Mouse (Mus musculus) embryonic stem cell, embryonic (primary cell): Measurements from ENCODE around the gene Stk11.

Source experiments
- CTCF ChIA-PET, 4 experiments: fragments of 300-600 bp in 2 of 4; fragments of 350-600 bp in 2 of 4; sonication (Branson Sonifier 250); formaldehyde crosslinking; loops; one replicate each; lab custom pipeline; 2022; ENCODE audit warnings: inconsistent platforms in 2 of 4; lab: Charles Lee
- POLR2A ChIA-PET, 4 experiments: fragments of 300-600 bp in 2 of 4; fragments of 350-600 bp in 2 of 4; sonication (Branson Sonifier 250); formaldehyde crosslinking; loops; one replicate each; lab custom pipeline; 2022; ENCODE audit warnings: antibody characterized with exemption in 4 of 4, inconsistent platforms in 1 of 4; lab: Charles Lee

The Stk11 gene

DNA sequence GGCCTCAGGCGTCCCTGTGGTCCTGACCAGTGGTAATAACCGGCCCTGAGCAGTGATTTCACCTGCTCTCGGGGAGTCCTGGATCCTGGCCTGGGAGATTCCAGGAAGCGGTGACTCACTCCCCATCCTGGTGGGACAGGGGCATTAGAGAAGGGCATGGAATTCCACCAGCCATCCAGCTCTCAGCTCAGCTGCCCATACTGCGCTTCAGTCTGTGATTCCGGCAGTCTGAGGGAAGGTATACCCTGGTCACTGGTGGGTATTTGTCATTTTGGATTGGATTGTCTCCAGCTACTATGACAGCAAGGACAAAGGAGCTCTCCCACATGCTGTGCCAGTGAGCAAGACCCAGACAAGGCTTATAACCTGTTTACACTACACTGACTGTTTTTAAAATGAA lies 7.9 kb upstream of the Stk11 start:
- ChIA-PET POLR2A (interaction anchor here in 2 of 4 experiments (0.7 to 1.4 kb wide), 3 partner anchors 28 to 123 kb away, joined by 3 to 4 read pairs (median 3); no protein-coding TSS in a partner anchor), CTCF (interaction anchor here in 1 of 4 experiments (1.3 kb wide), 1 partner anchor 123 kb away, joined by 5 read pairs; the partner anchor contains the start of gene Tmem259)

DNA sequence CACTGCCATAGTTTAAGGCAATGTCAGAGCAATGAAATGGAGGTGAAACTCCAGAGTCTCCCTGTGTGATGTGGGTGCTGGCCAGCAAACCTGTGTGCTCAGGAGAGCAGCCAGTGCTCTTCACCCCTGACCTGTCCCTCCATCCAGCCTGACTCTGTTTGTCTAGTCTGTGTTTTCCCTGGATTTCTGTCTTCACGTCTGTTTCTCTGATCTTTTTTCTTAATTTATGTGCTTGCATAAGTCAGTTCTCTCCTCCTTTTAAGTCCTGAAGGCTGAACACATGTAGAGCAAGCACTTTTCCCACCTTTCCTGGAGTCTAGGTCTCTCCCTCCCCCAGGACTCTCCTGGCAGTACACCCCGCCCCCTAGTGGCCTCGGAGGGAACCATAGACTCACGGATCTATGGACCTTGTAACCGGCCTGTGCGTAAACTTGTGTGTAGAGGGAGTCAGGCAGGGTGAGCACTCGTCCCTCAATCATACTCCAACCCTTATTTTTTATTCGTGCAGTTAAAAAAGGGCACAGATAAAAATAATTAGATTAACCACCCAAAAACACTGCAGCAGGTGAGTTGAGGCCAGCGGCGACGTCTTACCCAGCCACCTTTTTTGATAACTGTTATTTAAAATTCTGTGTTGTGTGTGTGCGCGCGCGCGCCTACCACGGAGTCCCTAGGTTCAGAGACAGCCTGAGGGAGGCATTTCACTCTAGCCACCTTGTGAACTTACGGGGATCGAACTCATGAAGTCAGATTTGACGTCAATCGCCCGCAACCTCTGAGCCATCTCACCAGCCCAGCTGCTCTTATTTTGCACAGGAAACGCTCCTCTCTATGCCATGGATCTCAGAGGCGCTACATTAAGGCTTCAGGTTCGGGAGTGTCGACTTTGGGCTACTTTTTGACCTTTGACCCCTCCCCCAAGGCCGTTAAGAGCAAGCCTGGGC lies 990 bp upstream of the Stk11 start:
- POLR2A ChIA-PET = interaction anchor here (0.5 to 3.2 kb wide), 58 partner anchors 9 to 1181 kb away, joined by 3 to 28 read pairs (median 5); partner anchors contain the start of genes Tmem259 (in 3 of the 4), Polr2e (in 2 of the 4), Ptbp1 (in 2 of the 4) and Cbarp (in 1 of the 4)
- CTCF ChIA-PET = interaction anchor here in 3 of 4 experiments (0.6 to 1.6 kb wide), 18 partner anchors 9 to 327 kb away, joined by 3 to 13 read pairs (median 4); partner anchors contain the start of genes Cbarp (in 1 of the 3), Grin3b (in 1 of the 3), Sbno2 (in 1 of the 3) and Tmem259 (in 1 of the 3)

DNA sequence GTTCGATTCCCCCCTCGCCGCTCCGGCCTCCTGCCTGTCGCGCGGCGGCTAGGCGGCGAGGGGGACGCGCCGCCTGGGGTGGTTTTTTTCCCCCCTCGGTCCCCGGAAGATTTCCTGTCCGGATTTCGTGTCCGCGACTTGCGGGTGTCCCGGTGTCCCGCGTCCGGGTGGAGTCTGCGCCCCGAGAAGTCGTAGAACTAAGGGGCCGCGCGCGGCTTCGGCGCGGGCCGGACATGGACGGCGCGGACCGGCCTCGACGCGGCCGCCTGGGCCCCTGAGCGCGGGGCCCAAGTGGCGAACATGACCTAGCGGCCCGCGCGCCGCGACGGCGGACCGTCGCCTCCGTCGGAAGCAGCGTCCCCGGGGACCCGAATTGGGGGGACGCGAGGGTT lies 337 bp downstream of the Stk11 start:
- POLR2A ChIA-PET = interaction anchor here (0.6 to 3.4 kb wide), 74 partner anchors 9 to 1180 kb away, joined by 3 to 38 read pairs (median 4); partner anchors contain the start of genes Tmem259 (in 3 of the 4), Polr2e (in 2 of the 4), Wdr18 (in 2 of the 4) and 1600002K03Rik (in 1 of the 4)
- CTCF ChIA-PET = interaction anchor here (0.5 to 1.6 kb wide), 22 partner anchors 10 to 393 kb away, joined by 3 to 13 read pairs (median 4); partner anchors contain the start of genes Cbarp (in 1 of the 4), Grin3b (in 1 of the 4), Rps15 (in 1 of the 4) and Sbno2 (in 1 of the 4)

DNA sequence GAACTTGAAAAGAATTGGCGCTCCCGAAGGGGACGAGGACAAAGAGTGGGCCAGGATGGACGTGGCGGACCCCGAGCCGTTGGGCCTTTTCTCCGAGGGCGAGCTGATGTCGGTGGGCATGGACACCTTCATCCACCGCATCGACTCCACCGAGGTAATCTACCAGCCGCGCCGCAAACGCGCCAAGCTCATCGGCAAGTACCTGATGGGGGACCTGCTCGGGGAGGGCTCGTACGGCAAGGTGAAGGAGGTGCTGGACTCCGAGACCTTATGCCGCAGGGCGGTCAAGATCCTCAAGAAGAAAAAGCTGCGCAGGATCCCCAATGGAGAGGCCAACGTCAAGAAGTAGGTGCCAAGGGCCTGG lies 942 bp downstream of the Stk11 start:
- ChIA-PET POLR2A (interaction anchor here in 3 of 4 experiments (0.6 to 3.4 kb wide), 34 partner anchors 7 to 641 kb away, joined by 3 to 38 read pairs (median 4); partner anchors contain the start of genes Cbarp (in 2 of the 3), Tmem259 (in 2 of the 3), Cirbp (in 1 of the 3) and Med16 (in 1 of the 3)), CTCF (interaction anchor here in 3 of 4 experiments (0.6 to 1.0 kb wide), 4 partner anchors 16 to 77 kb away, joined by 3 to 7 read pairs (median 4); no protein-coding TSS in a partner anchor)

DNA sequence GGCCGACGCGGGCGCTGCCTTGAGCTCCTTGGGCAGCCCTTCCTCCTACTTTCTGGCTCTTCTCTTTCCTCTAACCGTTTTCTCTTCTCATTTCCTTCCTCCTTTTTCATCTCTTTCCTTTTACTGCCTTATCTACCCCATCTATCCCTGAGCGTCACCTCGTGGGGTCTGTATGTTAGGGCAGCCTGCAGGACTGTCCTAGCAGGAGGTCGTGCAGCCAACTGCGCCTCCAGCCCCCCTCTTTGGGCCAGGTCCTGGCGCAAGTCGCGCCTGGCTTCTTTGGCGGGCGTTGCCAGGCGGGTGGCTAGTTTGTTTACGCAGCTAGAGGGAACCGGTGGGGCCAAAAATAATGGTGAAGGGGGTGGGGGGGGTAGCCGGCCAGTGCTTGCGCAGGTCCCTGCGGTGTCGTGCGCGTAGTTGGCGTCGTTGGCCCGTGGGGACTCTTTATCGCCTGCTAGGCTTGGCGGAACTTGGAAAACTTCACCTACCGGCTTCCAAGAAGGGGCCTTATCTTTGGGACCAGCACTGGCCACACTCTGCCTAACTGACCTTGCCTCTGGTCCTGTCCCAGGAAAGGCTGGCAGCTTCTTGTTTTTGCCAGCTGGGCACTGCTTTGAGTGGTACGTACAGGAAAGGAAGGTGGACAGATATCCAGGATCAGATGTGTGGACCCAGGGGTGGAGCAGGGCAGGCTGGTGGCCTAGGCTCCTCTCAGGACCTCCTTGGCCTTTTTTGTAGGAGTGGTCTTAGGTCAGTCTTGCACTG lies 1.5 kb downstream of the Stk11 start:
- ChIA-PET POLR2A (interaction anchor here in 3 of 4 experiments (0.6 to 3.4 kb wide), 43 partner anchors 8 to 641 kb away, joined by 3 to 38 read pairs (median 4); partner anchors contain the start of genes Cbarp (in 3 of the 3), Sbno2 (in 2 of the 3), Tmem259 (in 2 of the 3) and 1600002K03Rik (in 1 of the 3)), CTCF (interaction anchor here in 3 of 4 experiments (0.6 to 1.5 kb wide), 8 partner anchors 15 to 305 kb away, joined by 3 to 14 read pairs (median 4); no protein-coding TSS in a partner anchor)

DNA sequence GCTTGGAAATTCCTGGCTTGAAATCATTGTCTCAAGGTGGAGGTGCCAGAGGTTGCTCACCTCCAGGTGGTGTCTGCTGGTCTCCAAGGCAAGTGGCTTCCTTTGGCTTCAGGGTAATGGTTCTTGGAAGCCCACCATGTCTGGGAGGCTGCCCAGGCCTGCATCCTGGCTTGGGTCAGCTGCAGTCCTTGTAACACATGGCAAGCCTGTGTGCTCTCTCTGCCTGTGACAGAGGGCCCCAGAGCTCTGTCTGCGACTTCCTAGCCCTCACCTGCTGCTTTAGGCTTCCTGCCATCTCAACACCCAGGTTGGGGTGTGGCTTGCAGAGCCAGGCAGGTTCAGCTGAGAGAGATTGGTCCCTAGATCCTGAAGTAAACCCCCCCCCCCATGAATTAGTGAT lies 2.1 kb downstream of the Stk11 start:
- ChIA-PET CTCF (interaction anchor here in 3 of 4 experiments (0.6 to 1.5 kb wide), 8 partner anchors 47 to 442 kb away, joined by 3 to 14 read pairs (median 4); no protein-coding TSS in a partner anchor), POLR2A (interaction anchor here in 3 of 4 experiments (0.6 to 3.4 kb wide), 29 partner anchors 9 to 210 kb away, joined by 3 to 38 read pairs (median 4); partner anchors contain the start of genes Cirbp (in 2 of the 3), Rps15 (in 2 of the 3), Sbno2 (in 2 of the 3) and 1600002K03Rik (in 1 of the 3))

DNA sequence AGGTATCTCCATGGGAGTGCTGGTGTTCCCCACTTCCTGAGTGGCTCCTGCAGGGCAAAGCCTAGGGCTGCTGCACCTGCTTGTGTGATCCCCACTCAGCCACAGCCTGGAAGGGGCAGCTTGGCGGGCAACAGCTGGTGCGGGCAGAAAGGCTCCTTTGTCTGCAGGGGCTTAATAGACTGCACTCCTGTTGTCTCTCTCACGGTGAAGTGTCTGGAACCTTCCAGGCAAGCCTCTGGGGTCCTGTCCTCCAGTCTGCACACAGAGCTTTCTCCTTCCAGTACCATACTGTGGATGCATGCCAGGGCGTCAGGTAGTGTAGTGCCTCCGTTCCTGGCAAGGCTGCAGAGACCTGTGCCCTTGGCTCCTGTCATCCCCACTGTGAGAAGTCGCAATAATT lies 2.9 kb downstream of the Stk11 start:
- POLR2A ChIA-PET = interaction anchor here (0.6 to 3.4 kb wide), 21 partner anchors 10 to 378 kb away, joined by 3 to 38 read pairs (median 4); partner anchors contain the start of genes Cirbp (in 2 of the 4), Rps15 (in 2 of the 4), Sbno2 (in 2 of the 4) and 1600002K03Rik (in 1 of the 4)
- CTCF ChIA-PET = interaction anchor here in 2 of 4 experiments (0.6 to 1.5 kb wide), 5 partner anchors 46 to 442 kb away, joined by 3 to 5 read pairs (median 4); no protein-coding TSS in a partner anchor

DNA sequence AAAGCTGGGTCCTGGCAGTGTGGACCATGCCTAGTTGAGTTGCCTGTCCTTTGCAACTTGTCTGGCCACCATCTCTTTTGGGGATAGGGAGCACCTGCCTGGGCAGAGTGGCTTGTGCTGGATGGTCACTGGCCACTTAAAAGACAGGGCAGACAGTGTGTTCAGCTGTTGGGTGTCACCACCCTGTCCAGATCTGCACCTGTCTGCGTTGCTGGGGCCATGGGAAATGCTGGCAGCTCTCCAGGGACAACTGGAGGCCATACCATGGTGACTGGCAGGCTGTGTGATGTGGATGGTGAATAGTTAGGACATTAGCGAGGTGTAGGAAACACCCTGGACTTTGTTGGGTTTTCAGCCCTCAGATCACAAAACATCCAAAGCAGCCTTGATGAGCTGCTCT lies 4.5 kb downstream of the Stk11 start:
- POLR2A ChIA-PET = interaction anchor here in 3 of 4 experiments (0.5 to 1.6 kb wide), 10 partner anchors 10 to 149 kb away, joined by 3 to 9 read pairs (median 4); partner anchors contain the start of genes Grin3b (in 1 of the 3) and Tmem259 (in 1 of the 3)
- CTCF ChIA-PET = interaction anchor here in 1 of 4 experiments (0.9 to 1.2 kb wide), 2 partner anchors 135 to 160 kb away, joined by 3 to 4 read pairs; partner anchors contain the start of gene Wdr18

DNA sequence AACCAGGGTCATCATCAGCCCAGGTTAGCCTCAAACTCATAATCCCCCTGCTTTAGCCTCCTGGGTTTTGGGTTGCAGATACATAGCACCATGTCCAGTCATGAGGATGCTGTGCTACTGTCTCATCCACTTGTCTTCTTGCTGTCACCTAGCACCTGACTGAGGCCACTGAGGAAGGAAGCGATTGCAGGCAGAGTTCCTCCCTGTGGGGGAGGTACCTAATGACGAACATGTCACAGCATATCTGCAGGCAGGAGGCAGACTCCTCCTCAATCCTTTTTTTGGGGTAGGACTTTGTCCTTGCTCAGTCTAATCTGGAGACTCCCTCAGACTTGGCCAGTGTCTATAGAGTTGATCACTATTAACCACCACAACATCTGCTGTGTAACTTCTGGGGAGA lies 6.0 kb downstream of the Stk11 start:
- POLR2A ChIA-PET = interaction anchor here in 2 of 4 experiments (1.5 to 1.6 kb wide), 2 partner anchors 9 to 18 kb away, joined by 3 to 9 read pairs; no protein-coding TSS in a partner anchor
- CTCF ChIA-PET = no interaction called here

DNA sequence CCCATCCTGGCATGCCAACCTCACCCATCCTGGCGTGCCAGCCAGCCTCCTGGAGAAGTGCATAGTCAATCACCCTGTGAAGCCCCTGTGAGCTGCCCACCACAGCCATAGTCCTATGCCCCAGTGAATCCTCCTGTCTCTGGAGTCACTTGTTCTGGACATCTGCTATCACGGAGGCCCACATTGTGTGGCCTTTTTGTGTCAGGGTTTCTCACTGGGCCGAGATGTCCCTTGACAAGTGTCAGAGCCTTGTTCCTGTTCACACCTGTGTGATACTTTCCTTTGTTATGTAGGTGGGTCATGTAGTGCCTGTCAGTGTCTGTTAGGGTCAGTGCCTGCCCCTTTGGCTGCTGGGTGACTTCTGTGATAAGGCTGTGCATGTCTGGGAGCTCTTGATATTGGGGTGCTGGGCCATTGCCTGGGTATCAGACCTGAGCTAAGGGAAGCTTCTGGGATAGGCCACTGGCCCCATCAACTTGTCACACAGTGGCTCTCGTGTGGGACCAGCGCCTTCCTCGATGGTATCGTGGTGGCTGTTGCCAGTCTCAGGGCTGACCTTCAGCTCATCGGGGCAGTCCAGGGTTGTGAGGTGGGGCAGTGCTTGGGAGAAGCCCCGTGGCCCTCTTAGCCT lies 8.4 kb downstream of the Stk11 start:
- POLR2A ChIA-PET = interaction anchor here in 2 of 4 experiments (0.6 to 2.2 kb wide), 11 partner anchors 9 to 378 kb away, joined by 3 to 10 read pairs (median 4); partner anchors contain the start of genes Stk11 (in 2 of the 2) and Polrmt (in 1 of the 2)
- CTCF ChIA-PET = interaction anchor here in 2 of 4 experiments (0.6 to 0.7 kb wide), 2 partner anchors 23 to 165 kb away, joined by 3 read pairs; no protein-coding TSS in a partner anchor

DNA sequence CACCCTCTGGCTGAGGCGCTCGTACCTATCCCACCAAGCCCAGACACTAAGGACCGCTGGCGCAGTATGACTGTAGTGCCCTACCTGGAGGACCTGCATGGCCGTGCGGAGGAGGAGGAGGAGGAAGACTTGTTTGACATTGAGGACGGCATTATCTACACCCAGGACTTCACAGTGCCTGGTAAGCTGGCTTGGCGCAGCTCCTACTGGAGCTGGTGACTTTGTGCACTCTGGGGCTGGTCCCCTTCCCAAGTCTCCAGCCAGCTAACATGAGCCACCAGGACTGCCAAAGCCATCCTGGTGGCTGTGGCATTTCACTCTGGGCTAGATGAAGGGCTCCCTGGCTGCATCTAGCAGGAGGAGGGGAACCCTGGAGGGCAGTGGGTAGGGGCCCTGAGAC lies 12.3 kb downstream of the Stk11 start:
- ChIA-PET CTCF (no interaction called here), POLR2A (interaction anchor here in 3 of 4 experiments (0.5 to 5.7 kb wide), 16 partner anchors 9 to 143 kb away, joined by 3 to 38 read pairs (median 4); partner anchors contain the start of genes Cbarp (in 2 of the 3) and Stk11 (in 1 of the 3))

DNA sequence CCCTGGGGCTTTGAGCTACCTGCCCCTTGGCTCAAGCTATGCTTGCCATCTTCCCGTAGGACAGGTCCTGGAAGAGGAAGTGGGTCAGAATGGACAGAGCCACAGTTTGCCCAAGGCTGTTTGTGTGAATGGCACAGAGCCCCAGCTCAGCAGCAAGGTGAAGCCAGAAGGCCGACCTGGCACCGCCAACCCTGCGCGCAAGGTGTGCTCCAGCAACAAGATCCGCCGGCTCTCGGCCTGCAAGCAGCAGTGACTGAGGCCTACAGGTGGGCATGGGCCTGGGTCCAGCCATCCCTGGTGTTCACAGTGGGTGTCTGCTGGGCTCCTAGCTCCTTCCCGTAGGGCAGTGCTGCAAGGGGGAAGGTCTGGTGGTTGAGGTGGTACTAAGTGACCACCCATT lies 14.2 kb downstream of the Stk11 start:
- ChIA-PET CTCF (interaction anchor here in 2 of 4 experiments (0.8 to 1.4 kb wide), 5 partner anchors 32 to 246 kb away, joined by 3 to 4 read pairs (median 4); partner anchors contain the start of gene Wdr18 (in 1 of the 2)), POLR2A (interaction anchor here (0.6 to 5.7 kb wide), 49 partner anchors 9 to 276 kb away, joined by 3 to 38 read pairs (median 5); partner anchors contain the start of genes Stk11 (in 3 of the 4), Cbarp (in 2 of the 4), Ptbp1 (in 2 of the 4) and Cirbp (in 1 of the 4))

DNA sequence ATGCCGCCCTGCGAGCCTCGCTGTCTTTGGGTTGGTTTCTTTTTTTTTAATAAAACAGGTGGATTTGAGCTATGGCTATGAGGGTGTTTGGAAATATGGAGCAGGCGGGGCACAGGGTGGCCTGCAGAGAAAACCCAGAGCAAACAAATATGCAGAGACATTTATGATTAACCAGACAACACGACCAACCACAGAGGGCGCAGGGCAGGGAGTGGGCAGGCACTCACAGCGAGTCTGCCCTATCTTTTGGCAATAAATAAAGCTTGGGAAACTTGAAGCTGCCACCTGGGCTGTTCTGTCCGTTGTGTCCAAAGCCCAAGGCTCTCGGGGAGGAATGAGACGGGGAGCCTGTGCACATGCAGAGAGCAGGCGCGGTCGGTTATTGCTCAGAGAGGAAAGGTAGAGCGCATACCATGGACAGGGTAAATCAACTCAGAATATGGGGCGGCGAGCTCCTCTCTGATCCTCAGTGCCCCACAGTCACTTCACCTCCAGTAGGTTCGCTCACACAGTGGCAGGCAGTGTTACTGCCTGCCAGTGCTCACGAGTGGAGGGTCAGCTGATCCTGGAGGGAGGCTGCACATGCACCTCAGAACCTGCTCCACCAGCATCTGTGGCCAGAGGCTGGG lies 14.9 kb downstream of the Stk11 start:
- POLR2A ChIA-PET = interaction anchor here (0.6 to 5.7 kb wide), 51 partner anchors 9 to 276 kb away, joined by 3 to 38 read pairs (median 5); partner anchors contain the start of genes Stk11 (in 3 of the 4), Cbarp (in 2 of the 4), Cirbp (in 2 of the 4) and Ptbp1 (in 2 of the 4)
- CTCF ChIA-PET = interaction anchor here in 3 of 4 experiments (1.1 to 1.4 kb wide), 4 partner anchors 31 to 245 kb away, joined by 3 to 4 read pairs (median 4); no protein-coding TSS in a partner anchor

DNA sequence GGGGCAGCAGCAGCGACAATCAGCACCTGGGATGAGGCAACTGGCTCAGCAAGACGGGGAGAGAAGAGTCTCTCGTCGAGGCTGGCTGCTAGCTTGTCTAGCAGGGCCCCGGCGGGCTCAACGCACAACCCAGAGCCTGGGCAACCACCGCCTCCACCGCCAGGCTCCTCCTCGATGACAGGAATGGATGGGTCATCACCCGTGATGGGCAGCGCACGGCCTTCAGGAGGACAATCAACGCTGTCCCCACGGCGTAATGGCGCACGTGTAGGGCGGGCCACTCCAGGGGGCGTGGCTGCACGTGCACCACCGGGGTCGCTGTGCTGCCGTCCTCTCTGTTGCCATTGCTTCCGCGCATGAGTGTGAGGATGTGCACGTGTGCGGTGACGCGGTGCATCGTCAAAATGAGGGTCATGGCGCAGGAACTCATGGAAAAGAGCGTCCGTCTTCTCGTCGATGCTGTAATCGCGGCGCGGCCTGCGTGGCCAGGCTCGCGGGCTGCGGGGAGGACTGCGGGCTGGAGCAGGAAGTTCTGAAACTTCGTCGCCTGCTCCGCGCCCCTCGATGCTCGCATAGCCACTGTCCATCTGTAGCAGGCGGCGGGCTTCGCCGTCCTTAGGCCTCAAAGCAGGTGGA lies 15.8 kb downstream of the Stk11 start:
- CTCF ChIA-PET = interaction anchor here in 2 of 4 experiments (1.1 to 1.4 kb wide), 2 partner anchors 34 to 147 kb away, joined by 3 to 4 read pairs; no protein-coding TSS in a partner anchor
- POLR2A ChIA-PET = interaction anchor here (0.9 to 5.7 kb wide), 36 partner anchors 8 to 267 kb away, joined by 3 to 38 read pairs (median 5); partner anchors contain the start of genes Stk11 (in 3 of the 4), Cirbp (in 2 of the 4), Sbno2 (in 2 of the 4) and Tmem259 (in 2 of the 4)
